Mouse (Mus musculus) kidney, postnatal 36 days (tissue): ENCODE data around the gene Lck.
A peak's percentile ranks its signal among the peaks of the same experiment; 100 is the strongest.

ENCODE experiments used
- DNase-seq, 2 experiments: peaks; one replicate each; pipeline ENCODE4 v3.0.0; 2021 to 2022; ENCODE audit warnings: mixed read lengths in 2 of 2

The Lck gene

DNA sequence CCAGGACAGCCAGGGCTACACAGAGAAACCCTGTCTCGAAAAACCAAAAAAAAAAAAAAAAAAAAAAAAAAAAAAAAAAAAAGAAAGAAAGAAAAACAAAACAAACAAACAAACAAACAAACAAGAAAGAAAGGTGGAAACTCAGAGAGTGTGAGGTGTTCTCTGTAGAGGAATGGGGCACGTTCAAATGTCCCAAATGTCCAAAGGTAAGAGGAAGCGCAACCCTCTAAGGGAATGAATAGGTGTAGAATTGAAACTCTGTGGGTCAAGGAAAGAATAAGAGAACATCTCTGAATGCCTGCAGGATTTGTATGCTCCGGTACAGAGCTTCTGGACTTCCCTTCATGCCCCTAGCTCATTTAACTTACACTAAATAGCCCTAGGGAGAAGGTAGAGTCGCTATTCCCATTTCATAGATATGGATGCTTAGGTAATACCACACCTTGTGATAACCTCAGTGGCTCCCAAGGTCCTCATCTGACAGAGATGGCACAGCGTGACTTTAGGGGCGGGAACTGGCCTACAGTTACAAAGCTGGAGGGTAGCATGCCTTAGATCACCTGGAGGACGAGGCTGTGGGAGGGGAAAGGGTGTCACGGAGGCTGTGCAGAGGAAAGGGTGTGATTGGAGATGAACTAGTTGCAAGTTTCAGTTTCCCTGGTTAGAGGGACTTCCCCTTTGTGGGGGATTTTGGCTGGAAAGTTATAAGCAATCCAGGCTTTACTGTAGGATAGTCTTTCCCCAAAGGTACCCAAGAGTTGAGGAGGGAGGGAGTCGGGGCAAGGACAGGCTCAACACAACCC is 65.8 kb downstream of the Lck start:
- DNase-seq = no peak

DNA sequence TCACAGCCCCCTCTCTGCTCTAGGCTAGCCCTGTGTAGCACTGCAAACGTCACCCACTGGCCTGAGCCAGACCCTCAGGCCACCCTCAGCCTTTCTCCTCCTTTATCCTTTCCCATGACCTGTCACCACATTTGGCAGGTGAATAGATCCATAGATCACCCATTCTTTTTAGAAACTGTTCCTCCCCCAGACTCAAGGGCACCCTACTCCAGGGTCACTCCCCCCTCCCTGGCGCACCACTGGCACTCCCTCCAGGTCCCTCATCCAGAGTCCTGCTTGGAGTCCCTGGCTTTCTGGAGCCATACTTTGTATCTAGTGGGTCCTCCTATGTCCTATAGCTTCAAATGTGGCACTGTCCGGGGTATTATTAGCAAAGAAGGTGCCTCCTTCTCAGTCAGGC is 67.9 kb downstream of the Lck start:
- DNase-seq = no peak

DNA sequence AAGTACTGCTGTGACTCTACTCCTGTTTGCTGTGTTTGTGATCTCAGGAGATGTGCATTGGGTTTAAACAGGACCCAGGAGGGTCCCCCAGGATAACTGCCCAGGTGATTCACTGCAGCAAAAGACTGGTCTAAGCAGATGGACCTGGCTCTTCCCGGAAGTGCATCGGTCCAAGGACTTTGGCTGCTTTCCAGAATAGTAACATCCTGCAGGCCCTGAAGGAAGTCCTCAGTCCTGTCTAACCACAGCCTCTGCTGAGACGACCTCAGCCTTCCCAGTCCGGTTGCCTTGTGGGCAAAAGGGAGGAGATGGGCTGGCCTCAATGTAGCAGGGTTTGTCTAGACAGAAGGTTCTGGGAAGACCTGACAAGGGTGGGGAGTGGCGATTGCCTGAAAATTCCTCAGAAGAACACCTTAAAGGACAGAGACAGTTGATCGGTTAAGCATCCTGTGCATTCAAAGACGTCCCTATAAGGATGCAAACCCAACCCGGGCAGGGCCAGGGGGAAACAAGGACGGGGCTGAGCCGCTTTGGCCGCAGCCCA is 70.5 kb downstream of the Lck start:
- DNase-seq = peak; percentile 32 to 53

DNA sequence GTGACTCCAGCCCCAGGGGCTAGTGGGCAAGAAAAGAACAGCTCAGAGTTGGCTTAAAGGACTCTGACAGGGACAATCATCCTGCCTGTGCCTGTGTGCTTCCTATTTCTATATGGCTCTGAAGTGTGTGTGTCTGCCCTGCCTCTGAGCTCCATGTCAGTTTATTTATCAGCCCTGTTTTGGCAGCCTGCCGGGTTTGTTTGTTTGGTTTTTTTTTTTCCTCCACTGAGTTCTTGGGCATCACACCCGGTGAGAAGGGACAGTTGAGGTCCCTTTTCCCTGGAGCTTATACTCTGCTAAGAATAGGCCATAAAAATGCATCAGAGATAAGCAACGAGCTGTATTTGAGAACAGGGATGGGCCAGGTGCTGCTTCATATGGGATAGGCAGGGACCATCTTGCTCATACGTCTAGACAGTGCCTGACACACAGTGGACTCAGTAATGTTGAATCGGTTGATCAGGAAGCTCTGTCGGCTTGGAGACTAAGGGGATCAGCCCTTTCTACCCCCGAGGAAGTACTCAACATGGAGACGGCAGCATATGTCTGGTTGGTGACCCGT is 71.0 kb downstream of the Lck start:
- no peak for DNase-seq

DNA sequence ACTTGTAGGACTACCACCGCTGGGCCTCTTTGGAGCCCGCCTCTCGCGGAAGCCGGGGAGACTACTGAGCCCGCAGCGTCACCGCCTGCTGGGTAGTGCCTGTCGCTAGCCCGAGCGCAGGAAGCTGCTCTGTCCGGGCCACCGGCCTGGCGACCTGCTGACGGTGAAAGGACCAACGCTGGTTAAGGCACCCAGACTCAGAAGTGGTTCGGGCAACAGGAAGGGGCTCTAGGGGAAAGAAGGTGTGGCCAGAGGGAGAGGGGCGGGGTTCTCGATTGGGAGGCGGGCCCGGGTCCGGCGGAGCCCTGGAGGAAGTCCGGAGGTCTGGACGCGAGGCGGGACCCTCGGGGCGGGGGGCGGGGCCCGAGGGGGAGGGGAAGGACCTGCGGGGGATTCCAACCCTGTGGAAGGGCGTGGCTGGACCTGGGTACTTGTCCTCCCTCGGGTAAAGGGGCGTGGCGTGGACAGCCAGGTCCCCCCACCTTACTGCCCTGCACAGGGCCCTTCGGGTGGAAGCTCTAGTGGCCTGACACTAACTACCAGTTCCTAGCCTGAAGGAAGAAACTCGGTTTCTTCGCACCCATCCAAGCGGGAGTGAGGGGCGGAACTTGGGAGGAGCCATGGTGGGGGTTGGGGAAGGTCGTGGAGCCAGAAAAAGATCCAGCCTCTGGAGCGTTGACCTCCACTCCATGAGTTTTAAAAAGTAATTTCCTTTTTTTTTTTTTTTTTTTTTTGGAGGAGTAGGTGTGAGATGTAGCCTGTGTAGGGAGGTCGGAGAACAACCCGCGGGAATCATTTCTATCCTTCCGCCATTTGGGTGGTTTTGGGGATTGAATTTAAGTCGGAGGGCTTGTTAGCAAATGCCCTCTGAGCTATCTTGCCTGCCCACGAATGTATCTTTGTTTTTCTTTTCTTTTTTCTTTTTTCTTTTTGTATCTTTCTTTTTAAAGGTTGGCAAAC is 72.6 kb downstream of the Lck start:
- DNase-seq = peak; percentile 91 to 94

DNA sequence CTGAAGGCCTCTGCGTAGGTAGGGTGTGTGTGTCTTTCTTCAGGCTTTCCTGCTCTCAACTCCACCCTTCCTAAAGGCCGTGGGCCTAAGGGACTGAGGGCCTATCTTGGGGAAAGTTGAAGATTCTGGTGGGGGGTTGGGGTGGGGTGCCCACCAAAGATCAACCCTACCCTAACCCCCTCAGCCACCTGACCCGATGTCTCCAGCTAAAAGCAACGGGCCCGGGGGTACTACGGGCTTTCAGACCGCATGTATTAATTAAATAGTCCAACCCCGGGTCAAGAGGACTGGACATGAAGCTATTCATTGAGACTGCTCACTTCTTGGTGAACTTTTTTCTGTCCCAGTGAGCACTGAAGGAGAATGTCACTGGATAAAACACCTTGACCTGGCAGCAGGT is 73.4 kb downstream of the Lck start:
- DNase-seq = no peak

DNA sequence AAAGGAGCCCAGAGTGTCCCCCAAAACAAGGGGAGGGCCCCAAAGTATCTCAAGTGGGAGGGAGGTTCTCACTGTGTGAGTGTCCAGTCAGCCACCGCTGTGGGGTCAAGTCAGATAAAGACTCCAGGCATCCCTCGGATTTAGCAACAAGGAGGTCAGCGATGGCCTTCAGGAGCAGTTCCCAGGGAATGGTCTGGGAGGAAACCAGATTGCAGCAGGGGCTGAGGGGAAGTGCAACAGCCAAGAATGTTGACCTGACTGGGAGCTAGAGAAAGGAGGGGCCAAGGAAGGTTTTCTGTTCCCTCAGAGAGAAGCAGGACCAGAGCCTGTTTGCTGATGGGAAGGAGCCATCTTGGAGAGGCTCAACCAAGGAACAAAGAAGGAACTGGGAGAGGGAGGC is 74.5 kb downstream of the Lck start:
- peak; percentile 21 to 32 for DNase-seq
